Mouse (Mus musculus) thymus, postnatal 4 days (tissue): Measurements from ENCODE around the gene Gm5426.
"Not testable (repeated sequence)": the region's sequence is repeated elsewhere in the genome, so short reads cannot be mapped to it uniquely, and the experiment has no call there.

Experiments used
- DNase-seq: peaks from one replicate; pipeline ENCODE4 v3.0.0; 2021

Gm5426 gene

DNA sequence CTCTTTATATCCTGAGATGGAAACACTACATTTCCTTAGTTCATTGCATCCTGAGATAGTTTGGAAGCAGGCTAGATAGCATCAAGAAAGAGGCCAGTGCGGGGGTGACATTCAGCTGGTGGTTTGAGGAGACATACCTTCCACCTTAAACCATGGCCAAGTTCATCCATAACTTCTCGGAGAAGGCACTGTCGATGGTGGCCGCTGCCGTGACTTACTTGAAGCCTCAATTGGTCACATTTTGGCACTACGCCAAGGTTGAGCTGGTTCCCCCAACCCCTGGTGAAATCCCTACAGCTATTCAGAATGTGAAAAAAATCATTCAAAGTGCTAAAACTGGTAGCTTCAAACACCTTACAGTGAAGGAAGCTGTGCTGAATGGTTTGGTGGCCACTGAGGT is at the start of gene Gm5426:
TSS of gene Gm5426 (plus strand) at position 153 of the 400 bp plus-strand sequence.
- not testable (repeated sequence) for DNase-seq

DNA sequence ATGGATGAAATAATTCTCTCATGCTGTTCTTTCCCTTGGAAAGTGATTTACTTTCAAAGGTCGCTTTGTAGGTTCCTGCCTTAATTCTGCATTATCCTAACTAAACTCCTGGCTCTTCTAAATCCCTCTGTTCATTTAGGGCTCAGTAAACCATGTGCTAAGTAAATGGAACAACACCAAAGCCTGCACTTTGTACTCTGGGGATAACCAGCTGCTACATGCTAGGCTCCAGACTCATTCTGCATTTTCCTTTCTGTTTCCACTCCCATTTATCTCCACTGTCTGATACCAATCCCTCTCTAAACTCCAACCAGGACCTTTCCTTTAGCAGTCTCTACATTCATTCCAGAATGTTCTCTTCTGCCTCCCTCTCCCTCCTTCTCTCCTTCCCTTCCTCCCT is 46.7 kb upstream of the Gm5426 start:
- DNase-seq, result no peak

DNA sequence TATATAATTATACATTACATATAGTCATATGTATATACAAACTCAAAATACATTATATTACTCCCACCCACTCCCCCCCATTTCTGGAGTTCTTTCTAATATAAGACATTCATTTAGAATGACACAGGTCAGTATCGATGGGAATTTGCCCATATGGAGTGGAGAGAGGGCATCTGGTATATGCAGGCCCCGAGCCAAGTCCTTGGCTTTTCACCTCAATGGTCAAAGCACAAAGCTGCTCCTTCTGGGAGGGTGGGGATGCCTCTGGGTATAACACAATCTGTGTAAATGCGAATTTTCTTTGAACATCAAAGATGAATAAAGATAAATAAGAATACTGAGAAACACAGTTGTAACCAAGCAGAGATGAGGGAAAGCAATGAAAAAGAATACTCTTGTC is 46.0 kb upstream of the Gm5426 start:
- no peak for DNase-seq

DNA sequence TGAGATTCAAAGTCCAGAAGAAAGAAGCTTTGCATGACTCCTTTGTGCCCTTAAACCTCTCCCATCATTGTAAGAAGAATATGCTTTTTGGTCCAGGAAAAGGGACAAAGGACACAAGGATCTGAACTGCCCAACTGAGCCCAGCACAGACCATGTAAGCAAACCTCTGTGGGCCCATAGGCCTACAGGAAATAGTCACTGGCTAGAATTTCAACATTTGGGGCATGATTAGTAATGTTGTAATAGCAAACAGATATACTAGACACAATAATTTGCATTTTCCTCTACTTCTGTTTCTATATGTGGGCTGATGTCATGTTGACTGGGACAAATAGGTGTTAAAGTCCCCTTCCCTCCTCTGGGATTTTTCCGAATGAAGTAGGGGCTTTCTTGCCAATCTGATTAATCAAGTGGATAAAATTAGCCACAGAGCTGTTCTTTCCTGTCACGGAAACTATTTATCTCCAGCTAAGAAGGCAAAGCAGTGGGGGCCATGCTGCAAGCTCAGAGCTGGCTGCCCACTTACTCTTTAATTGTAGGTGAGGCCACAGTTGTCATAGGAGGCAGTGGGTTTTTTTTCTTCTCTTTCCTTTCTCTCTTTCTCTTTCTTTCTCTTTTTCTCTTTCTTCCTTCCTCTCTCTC is 42.4 kb upstream of the Gm5426 start:
- DNase-seq, result no peak

DNA sequence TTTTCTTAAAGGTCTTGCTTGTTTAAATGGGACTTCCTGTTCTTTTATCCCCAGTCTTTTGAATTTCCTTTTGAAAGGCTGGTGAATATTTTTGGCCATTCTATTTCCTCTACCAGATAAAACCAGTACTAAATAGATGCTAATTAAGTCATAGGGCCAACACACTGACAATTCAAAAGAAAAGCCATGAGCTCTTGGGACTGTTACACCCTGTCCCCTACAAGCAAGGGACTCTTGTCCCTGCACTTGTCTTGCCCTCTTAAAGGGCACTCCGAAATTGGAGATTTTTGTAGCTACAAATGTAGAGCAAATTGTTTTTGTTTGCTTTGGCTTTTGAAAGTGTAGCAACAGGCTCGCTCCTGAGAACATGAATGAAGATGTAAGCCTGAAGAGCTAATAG is 41.8 kb upstream of the Gm5426 start:
- DNase-seq, result no peak

DNA sequence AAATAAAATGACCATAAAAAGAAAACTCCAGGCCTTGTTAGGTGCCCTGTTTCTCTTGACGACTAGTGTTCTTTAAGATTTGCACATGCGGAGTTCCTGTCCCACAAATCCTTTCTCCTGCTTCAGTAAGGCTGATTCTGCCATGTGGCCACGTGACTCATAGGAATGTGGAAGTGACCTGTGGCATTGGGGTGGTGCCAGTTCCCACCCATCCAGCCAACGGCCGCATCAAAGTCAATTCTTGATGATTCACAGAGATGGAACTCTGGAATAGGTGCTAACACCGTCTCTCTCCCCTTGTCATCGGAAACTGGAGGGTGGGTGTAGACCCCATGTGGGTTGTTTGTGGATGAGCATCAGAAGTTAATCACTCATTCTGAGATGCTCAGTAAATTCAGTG is 39.7 kb upstream of the Gm5426 start:
- DNase-seq, result no peak

DNA sequence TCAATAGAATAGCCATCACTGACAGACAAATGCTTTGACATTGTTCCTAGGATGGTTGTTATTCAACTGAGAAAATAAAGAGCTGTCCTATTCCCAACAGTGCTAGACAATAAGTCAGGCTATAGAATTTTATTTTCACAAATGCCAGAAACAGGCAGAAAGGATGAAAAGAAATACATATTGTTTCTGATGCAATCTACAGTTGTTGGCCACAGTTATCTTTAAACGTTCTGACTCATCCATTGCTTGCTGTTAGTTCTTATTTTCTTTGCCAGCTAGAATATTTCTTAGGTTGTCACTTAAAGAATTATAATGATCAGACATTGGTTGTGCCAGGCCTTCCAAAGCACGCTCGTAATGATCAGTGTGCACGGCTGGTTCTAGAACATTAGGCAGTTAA is 35.4 kb upstream of the Gm5426 start:
- DNase-seq, result no peak

DNA sequence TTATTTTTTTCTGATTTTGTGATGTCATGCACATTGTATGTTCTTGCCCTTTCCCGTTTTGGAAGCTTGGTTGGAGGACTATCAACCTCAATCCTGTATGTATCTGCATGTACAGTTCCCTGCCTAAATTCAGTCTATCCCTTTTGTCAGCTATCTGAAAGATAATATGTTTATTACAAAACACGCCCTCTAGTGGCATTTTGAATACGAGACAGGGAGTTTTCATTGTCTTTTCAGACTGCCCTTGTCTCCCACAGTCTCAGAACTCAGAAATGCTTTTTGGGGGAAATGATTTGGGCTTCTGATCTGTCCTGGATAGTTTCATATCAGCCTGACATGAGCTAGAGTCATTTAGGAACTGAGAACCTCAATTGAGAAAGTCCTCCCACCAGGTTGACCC is 32.2 kb upstream of the Gm5426 start:
- no peak for DNase-seq

DNA sequence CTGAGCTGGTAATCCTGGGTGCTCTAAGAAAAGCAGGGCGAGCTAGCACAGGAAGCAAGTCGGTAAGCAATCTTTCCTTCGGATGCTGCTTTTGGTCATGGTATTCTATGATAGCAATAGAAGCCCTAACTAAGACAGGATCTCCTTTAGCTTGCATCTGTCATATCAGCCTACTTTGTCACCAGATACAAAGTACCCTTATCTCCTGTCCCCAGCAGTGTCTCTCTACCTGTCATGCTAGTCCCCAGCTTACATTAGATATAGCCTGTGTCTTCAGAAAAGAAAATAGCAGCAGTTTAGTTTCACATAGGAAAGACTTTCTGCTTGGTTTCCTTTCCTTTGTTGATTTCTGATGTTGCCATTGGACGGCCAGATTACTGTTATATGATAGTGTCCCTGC is 31.8 kb upstream of the Gm5426 start:
- no peak for DNase-seq

DNA sequence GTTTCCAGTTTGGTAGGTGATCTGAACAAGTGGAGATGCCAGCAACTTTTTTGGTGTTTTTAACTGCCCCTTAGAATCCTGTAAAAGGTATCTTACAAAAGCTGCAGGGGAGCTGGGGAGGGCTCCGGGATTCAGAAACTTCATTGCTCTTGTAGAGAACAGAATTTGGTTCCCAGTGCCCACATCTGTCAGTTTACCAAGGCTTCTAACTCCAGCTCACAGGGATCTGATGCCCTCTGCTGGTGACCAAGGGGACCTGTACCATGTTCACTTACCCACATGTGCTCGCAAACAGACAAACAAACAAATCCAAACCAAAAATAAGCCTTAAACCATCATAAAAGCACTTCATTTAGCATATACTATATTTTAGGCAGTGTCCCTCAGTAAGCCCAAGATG is 31.3 kb upstream of the Gm5426 start:
- DNase-seq, result peak; percentile 45

DNA sequence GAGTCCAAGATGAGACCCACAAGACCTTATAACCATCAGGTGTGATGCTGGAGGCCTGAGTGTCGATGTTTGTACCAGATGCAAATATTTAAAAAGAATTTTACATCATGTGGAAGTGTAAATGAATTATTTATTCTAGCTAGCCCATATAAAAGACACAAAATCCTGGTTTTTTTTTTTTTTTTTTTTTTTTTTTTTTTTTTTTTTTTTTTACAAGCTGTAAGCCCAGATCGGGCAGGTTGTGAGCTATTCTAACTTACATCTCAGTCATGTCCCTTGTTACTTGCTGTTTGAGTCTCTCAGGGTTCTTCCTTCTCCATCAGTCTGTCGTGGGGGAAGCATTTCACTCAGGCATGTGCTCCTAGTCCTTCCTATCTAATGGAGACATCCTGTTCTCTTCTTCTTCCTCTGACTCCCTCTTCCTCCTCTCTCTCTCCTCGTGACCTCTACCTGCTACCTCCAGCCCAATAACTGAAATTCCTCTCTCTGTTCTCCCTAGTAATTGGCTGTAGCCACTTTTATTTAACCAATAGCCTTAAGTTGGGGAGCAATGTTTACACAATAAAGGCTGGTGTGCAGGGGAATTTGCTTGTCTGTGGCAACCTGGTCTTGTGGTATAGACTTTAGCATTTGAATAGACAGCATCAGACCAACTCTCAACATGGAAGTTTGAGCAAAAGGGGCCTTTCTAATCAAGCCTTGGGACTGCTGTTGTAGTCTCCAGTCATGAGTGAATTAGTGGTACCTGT is 29.3 kb upstream of the Gm5426 start:
- DNase-seq, result no peak

DNA sequence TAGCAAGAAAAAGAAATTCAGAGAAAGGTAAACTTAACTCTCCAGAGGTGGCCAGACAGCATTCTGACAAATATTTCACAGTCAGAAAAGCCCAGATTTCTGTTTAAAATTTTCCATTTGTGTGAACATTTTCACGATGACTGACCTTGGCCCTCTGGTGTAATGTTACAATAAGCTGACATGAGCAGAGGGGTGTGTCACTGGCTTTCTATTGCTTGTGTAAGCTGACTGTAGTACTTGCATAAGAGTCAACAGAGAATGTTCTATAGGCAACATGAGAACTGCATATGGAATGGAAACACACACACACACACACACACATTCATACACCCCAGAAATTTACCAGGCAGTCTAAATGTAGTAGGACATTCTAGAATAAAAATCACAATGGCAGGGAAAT is 28.6 kb upstream of the Gm5426 start:
- no peak for DNase-seq

DNA sequence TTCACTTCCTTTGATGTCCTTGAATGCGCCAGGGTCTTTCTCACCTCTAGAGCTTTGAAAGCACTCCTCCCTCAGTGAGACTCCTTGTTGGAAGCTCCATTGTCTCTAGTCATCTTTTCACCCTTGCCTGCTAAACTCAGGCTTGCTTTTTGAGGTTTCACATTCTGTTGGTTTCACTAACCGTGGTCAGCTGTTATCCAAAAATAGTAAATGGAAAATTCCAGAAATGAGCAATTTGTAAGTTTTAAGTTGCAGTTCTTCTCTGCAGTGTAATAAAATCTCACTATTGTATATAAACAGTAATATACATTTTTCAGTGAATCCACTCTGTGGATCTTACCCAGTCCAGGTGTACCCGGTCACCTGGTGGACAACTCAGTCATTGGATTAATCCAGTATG is 21.1 kb upstream of the Gm5426 start:
- no peak for DNase-seq

DNA sequence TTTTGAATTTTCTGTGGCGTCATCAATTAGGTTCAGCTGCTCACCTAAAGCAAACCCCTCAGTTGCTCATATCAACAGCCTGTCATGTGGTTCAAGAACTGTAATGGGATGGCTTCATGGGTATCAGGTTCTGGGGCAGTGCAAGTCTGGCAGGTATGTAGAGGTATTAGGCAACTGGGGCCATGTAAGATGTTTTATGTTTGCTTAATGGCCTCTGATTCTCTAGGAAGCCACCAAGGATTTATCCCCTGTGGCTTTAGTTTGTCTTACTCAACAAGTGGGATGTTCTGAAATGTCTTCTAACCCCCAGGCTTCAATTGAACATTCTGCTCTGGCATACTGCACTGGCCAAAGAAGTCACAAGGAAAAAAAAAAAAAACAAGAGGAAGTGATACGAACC is 15.6 kb upstream of the Gm5426 start:
- no peak for DNase-seq

DNA sequence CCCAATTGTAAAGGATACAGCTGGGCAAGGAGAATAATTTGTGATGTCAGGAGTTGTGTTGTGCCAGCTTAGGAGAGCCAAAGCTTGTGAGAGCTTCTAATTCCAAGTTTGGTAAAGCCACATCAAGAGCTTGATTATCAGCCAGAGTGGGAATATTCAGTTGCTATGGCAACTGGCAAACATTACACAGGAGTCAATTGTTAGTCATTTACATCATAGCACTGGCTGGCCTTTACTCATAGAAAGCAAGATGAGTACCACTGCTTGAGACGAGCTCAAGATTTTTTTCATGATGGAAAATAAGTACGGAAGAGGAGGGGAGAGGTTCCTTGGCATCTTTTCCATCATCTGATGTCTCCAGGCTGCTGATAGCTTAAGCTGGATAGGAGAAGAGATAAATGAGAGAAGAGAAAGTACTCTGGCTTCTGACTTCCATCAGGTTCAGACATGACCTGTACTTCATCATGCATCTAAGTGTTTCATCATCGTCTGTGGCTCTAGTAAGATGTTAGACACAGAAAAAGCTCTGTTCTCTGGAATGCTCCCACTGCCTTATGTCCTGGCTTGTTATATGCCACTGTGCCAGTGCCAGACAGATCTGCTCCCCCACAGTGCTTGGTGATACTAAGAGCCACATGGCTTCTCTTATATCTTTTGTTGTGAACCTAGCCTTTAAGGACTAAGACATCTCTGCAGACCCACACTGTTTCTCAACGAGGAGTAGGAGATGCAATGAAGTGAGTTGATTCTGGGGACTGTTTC is 15.0 kb upstream of the Gm5426 start:
- DNase-seq, result no peak

DNA sequence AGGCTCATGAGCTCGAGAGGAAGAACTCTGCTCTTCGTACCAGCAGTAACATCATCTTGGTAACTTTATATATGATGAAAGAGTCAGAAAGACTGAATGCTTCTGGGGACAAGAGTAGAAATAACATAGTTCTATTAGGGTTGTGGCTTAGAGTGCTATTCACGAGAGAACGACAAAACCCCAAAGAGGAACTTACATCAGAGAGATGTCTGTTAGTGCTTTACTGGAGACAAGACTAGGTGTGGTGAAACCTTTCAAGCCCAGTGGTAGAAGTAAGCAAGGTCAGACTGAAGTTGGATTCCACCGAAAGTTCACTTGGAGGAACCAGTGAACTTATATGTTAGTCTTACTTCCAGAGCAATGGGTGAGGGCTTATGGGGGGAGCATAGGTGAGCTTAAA is 12.5 kb upstream of the Gm5426 start:
- DNase-seq, result no peak

DNA sequence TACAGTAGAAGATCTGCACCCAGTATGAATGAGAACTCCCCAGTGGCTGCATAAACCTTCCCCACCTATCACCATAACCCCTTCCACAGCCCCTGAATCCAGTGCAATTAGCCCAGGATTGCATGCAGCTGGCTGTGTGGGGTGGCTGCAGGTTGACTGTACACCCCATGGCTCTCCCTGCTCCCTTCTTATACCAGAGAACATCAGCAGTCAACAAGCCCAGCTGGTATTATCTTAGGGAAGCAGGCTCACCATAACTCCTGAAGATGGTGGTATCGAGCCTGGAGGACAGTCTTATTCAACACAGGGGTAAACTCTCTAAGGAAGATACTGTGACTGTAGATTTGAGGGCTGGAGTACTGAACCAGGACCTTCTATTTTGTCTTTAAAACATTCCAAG is 12.1 kb upstream of the Gm5426 start:
- no peak for DNase-seq

DNA sequence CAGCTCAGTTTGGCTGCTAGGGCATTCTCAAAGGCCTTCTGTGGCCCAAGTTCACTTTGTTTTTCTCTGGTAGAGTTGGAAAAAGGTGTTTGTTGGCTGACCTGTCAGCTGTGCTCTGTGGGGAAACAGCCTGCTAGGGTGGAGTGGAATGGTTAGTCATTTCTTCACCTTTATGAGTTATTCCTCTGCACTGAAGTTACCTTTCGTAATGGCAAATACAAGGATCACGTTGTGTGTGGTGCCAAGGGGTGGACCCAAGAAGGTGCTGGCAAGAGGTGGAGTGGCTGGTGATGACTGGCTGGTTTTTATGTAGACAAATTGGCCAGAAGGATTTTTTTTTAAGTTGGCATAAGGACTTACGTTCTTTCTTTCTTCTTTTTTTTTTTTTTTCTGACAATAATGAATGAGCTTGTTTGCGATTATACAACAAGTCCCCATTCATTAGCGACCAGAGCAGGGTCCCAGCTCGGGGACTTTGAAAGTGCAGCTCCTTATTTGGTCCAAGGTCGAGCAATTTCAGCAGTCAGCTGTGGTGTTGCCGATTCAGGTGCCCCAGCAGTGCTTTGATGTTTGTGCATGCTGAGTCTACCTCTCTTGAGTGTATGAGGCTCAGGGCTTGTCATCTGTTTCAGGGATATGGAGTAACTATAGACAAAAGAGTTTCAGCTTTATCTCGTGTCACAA is 10.5 kb upstream of the Gm5426 start:
- no peak for DNase-seq

DNA sequence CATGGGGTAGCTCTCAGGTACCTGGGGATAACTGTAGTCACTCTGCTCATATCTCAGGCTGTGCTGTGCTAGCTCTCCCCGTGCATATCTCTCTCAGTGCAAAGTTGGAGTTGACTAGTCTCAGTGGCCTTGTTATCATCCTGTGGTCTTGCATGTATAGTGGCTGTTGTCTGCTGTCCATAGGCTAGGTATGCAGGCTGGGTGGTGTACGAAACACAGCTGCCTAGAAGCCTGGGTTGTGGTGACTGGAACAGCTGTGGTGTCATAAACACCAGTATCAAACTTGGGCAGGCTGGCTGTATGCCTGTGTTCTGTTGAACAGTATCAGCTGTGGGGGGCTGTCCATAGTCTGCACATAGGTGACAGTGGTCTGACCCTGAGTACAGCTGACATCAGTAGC is 7.2 kb upstream of the Gm5426 start:
- no peak for DNase-seq

DNA sequence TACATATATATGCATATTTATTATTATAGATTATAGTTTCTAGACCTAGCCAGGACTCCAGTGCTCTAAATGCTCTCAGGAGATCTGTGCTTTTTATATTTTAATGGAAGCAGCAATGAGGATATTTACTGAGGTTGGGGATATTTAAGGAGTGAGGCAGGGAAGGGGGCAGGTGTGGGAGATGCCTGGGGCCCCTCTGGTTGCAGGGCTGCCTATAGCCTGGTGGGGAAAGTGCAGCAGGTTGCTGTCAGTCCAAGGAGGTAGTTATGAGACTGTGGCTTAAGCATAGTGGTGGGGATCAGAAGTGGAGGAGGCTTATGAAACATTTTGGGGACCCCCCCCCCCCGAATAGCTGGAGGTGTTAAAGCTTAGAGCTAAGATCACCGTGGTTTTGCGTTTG is 6.0 kb upstream of the Gm5426 start:
- no peak for DNase-seq

DNA sequence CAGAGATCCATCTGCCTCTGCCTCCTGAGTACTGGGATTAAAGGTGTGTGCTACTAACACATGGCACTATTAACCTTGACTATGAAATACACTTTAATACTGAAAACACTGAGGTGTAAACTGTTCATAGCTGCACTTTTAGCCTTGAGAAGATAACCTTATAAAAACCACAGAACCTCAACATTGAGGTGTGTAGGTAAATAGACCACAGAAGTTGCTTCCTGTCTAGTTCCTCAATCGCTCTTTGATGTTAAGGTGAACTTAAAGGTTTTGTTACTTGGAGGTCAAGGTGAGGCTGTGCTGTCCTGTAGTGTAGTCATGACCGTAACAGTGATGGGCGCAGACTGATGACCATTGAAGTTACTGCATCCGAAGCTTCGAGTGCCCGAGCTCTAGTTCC is 5.3 kb upstream of the Gm5426 start:
- DNase-seq, result no peak

DNA sequence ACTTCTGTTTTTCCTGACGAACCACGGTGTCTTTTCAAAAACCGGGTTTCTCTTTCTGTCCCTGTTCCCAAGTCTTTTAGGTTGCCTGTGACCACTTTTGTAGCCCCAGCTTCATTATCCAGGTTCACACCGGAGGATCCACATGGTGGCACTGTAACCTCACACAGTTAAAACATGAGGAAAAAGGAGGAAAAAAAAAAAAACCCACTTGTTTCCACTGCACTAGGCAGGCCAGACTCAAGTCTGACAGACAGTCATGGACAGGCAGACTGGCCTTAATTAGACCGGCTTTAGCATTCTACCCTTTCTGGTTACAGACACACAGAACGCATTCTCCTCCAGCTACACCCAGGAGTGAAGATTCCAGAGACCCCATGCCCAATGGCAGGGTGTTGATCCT is 4.2 kb upstream of the Gm5426 start:
- DNase-seq, result peak; percentile 63

DNA sequence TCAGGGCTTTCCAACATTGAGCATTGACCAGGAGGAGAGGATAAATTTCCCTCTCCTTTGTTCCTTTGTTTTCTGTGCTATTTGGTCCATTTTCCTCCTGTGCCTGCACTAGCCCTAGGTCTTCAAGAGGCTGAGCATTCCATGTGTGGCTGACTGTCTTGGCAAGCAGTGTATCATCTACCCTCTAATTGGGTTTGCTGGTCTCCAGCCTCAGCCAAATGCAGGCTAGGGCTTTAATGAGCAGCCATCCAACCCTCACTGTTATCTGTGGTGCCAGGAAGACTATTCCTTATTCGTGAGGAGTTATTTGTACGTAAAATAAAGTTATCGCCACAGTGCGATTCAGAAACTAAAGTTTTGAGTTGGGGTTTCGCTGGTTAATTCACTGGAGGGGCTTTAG is 2.2 kb downstream of the Gm5426 start:
- DNase-seq, result no peak

DNA sequence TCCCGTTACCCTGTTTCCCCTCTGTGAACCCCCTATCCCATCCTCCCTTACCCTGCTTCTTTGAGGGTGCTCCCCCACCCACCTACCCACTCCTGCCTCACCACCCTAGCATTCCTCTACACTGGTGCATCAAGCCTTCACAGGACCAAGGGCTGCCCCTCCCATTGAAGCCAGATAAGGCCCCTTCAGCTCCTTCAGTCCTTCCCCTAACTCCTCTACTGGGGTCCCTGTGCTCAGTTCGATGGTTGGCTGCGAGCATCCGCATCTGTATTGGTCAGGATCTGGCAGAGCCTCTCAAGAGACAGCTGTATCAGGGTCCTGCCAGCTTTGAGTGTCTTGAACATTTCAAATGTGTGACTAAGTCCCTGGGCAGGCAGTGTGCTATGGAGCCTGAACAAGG is 2.9 kb downstream of the Gm5426 start:
- not testable (repeated sequence) for DNase-seq
